Mouse (Mus musculus) bone marrow macrophage, adult 2 months (primary cell): ENCODE data around the gene Ttc23.

Experiments used
- CTCF ChIP-seq: IDR thresholded peaks from 2 replicates; pipeline ENCODE4 v1.5.1; 2012; ENCODE audit warnings: low read depth, mild to moderate bottlenecking, low read length, moderate library complexity
- POLR2A ChIP-seq: IDR thresholded peaks from 2 replicates; pipeline ENCODE4 v1.6.1; 2012; ENCODE audit warnings: mild to moderate bottlenecking, low read depth, low read length, borderline replicate concordance

DNA sequence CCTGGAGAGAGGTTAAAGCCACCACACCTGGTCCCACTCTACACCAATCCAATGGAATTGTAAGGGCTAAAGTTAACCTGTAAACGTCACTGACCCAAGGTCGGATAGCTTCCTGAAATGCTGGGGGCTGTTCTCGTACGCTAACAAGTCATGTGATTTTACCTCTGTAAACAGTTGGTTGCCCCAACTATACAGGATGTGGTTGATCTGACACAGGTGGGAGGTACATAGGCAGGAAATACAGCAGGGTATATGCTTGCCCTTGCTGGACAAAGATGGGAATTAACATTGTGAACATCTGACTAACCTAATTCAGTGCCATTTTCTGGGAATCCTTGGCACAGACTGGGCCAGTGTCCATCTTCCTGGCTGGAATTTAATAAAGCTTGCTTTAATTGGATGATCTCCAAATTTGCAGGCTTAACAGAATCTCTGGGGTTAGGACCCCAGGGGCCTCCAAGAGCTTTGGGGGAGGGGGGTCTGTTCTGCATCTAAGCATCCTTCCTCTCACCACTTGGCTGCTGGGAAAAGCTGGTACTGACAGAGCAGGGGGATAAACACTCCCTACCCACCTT, 100.6 kb downstream of the Ttc23 start:
- TF ChIP-seq POLR2A (no peak), CTCF (no peak)
